Mouse (Mus musculus): Measurements from ENCODE around the gene Sema4d. TPM values are rescaled to one million over a fixed set of nuclear protein-coding genes. Genes with fewer than 3 reads are reported as not detected.

Sema4d gene
- total RNA-seq, 2 experiments from 2014 or later = 9.6 to 10.2 TPM

GRCm38 (mm10) chr13:51783857-51784256, 9.7 kb downstream of the Sema4d start:
- no peak for ATAC-seq (replicated peaks; ENCODE audit: low FRiP score, poor library complexity, severe bottlenecking)

- ATAC-seq (replicated peaks; ENCODE audit: low FRiP score, poor library complexity, severe bottlenecking) = no peak
These were observed 12.9 kb downstream of the Sema4d start for GRCm38 (mm10) chr13:51780509-51781155.

- no peak for ATAC-seq (replicated peaks; ENCODE audit: low FRiP score, poor library complexity, severe bottlenecking)
These were observed 14.3 kb downstream of the Sema4d start for GRCm38 (mm10) chr13:51778983-51779962.

- no peak for ATAC-seq (replicated peaks; ENCODE audit: low FRiP score, poor library complexity, severe bottlenecking)
These were observed 15.1 kb downstream of the Sema4d start for GRCm38 (mm10) chr13:51778351-51778982.

- no peak for ATAC-seq (replicated peaks; ENCODE audit: low FRiP score, poor library complexity, severe bottlenecking)
These were observed 15.7 kb downstream of the Sema4d start for GRCm38 (mm10) chr13:51777738-51778274.

GRCm38 (mm10) chr13:51777048-51777737, 16.4 kb downstream of the Sema4d start:
- peak; percentile 92 for ATAC-seq (replicated peaks; ENCODE audit: low FRiP score, poor library complexity, severe bottlenecking)

- ATAC-seq (replicated peaks; ENCODE audit: low FRiP score, poor library complexity, severe bottlenecking) = no peak
These were observed 17.3 kb downstream of the Sema4d start for GRCm38 (mm10) chr13:51776160-51776737.

- ATAC-seq (replicated peaks; ENCODE audit: low FRiP score, poor library complexity, severe bottlenecking) = no peak
These were observed 21.7 kb downstream of the Sema4d start for GRCm38 (mm10) chr13:51771802-51772206.

- no peak for ATAC-seq (replicated peaks; ENCODE audit: low FRiP score, poor library complexity, severe bottlenecking)
These were observed 22.7 kb downstream of the Sema4d start for GRCm38 (mm10) chr13:51770647-51771427.

- ATAC-seq (replicated peaks; ENCODE audit: low FRiP score, poor library complexity, severe bottlenecking) = no peak
These were observed 25.4 kb downstream of the Sema4d start for GRCm38 (mm10) chr13:51767991-51768761.

GRCm38 (mm10) chr13:51767513-51767912, 26.0 kb downstream of the Sema4d start:
- ATAC-seq (replicated peaks; ENCODE audit: low FRiP score, poor library complexity, severe bottlenecking) = no peak

- ATAC-seq (replicated peaks; ENCODE audit: low FRiP score, poor library complexity, severe bottlenecking) = no peak
These were observed 26.8 kb downstream of the Sema4d start for GRCm38 (mm10) chr13:51766756-51767155.

GRCm38 (mm10) chr13:51765369-51765768, 28.2 kb downstream of the Sema4d start:
- ATAC-seq (replicated peaks; ENCODE audit: low FRiP score, poor library complexity, severe bottlenecking) = no peak

GRCm38 (mm10) chr13:51763019-51763698, 30.4 kb downstream of the Sema4d start:
- ATAC-seq (replicated peaks; ENCODE audit: low FRiP score, poor library complexity, severe bottlenecking) = no peak

GRCm38 (mm10) chr13:51761186-51761813, 32.2 kb downstream of the Sema4d start:
- ATAC-seq (replicated peaks; ENCODE audit: low FRiP score, poor library complexity, severe bottlenecking) = no peak

GRCm38 (mm10) chr13:51759256-51759987, 34.1 kb downstream of the Sema4d start:
- no peak for ATAC-seq (replicated peaks; ENCODE audit: low FRiP score, poor library complexity, severe bottlenecking)

Measured in erythroid progenitor cell, adult 5-6 weeks (primary cell).